Mouse (Mus musculus): Measurements from ENCODE around the gene Elmo2.

DNA sequence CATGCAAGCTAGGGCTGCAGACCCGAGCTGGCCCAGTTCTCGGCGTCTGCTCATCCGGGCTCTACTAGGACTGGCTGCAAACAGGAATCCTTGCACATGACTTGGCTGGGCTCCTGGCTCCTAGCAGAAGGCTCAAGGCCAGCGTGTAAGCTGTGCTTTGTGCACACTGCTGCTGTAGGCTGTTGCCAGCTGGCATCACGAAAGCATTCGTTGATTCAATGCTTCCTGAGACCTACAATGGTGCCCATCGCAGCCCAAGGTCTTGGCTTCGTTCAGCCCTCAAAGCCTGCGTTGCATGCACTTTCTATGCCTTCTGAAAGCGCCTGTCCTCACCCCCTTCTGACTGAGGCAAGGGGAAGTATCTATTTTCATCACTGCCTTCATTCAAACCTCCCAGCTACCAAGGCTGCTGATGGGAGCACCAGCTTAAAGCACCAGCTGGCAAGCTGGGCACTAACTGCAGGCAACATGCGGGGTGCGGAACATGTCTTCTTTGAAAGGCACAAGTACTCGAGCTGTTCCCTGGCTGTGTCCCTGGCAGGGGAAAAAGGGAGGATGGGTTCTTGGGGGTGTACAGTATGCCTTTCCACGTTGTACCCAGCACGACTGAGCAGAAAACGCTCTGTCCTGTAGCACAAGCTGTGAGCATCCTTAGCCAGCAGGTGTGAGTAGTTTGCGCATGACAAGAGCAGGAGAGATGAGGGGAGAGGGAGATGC lies 37.8 kb downstream of the Elmo2 start:
- TF ChIP-seq CTCF (conservative IDR thresholded peaks at IDR 0.05; ENCODE audit: low read length) (no peak), POU5F1 (IDR thresholded peaks at IDR 0.05; ENCODE audit: borderline replicate concordance, low read length) (no peak), NANOG (IDR thresholded peaks at IDR 0.05; ENCODE audit: borderline replicate concordance, low read length) (no peak)

Measured in E14TG2a.4 (cell line).